Mouse (Mus musculus): ENCODE data around the gene Tiam1. TPM values are rescaled to one million over a fixed set of nuclear protein-coding genes. Genes with fewer than 3 reads are reported as not detected.

Gene Tiam1
- total RNA-seq, 2 experiments from 2014 or later = 56.4 to 59.2 TPM

GRCm38 (mm10) chr16:89890515-89891189 lies 252.9 kb downstream of the Tiam1 start:
- no peak for DNase-seq (ENCODE audit: low spot score in 2 of 2)

- DNase-seq (ENCODE audit: low spot score in 2 of 2) = no peak
Measured at GRCm38 (mm10) chr16:89889890-89890462, 253.6 kb downstream of the Tiam1 start.

GRCm38 (mm10) chr16:89886561-89886960 lies 257.0 kb downstream of the Tiam1 start:
- DNase-seq (ENCODE audit: low spot score in 2 of 2) = no peak

- DNase-seq (ENCODE audit: low spot score in 2 of 2) = no peak
Measured at GRCm38 (mm10) chr16:89885661-89886060, 257.9 kb downstream of the Tiam1 start.

GRCm38 (mm10) chr16:89883897-89884296 lies 259.7 kb downstream of the Tiam1 start:
- DNase-seq (ENCODE audit: low spot score in 2 of 2) = no peak

- DNase-seq (ENCODE audit: low spot score in 2 of 2) = no peak
Measured at GRCm38 (mm10) chr16:89882477-89883234, 260.9 kb downstream of the Tiam1 start.

- DNase-seq (ENCODE audit: low spot score in 2 of 2) = no peak
Measured at GRCm38 (mm10) chr16:89877206-89877605, 266.4 kb downstream of the Tiam1 start.

- DNase-seq (ENCODE audit: low spot score in 2 of 2) = no peak
Measured at GRCm38 (mm10) chr16:89876079-89876478, 267.5 kb downstream of the Tiam1 start.

- no peak for DNase-seq (ENCODE audit: low spot score in 2 of 2)
Measured at GRCm38 (mm10) chr16:89874012-89874704, 269.4 kb downstream of the Tiam1 start.

- no peak for DNase-seq (ENCODE audit: low spot score in 2 of 2)
Measured at GRCm38 (mm10) chr16:89872011-89872942, 271.3 kb downstream of the Tiam1 start.

- DNase-seq (ENCODE audit: low spot score in 2 of 2) = no peak
Measured at GRCm38 (mm10) chr16:89871382-89871781, 272.2 kb downstream of the Tiam1 start.

GRCm38 (mm10) chr16:89870059-89870458 lies 273.5 kb downstream of the Tiam1 start:
- DNase-seq (ENCODE audit: low spot score in 2 of 2) = no peak

GRCm38 (mm10) chr16:89868502-89868901 lies 275.1 kb downstream of the Tiam1 start:
- no peak for DNase-seq (ENCODE audit: low spot score in 2 of 2)

- no peak for DNase-seq (ENCODE audit: low spot score in 2 of 2)
Measured at GRCm38 (mm10) chr16:89867212-89867829, 276.2 kb downstream of the Tiam1 start.

- DNase-seq (ENCODE audit: low spot score in 2 of 2) = no peak
Measured at GRCm38 (mm10) chr16:89865136-89865535, 278.4 kb downstream of the Tiam1 start.

- DNase-seq (ENCODE audit: low spot score in 2 of 2) = no peak
Measured at GRCm38 (mm10) chr16:89864710-89865109, 278.9 kb downstream of the Tiam1 start.

- DNase-seq (ENCODE audit: low spot score in 2 of 2) = no peak
Measured at GRCm38 (mm10) chr16:89863264-89863663, 280.3 kb downstream of the Tiam1 start.

GRCm38 (mm10) chr16:89861531-89861930 lies 282.0 kb downstream of the Tiam1 start:
- DNase-seq (ENCODE audit: low spot score in 2 of 2) = no peak

- DNase-seq (ENCODE audit: low spot score in 2 of 2) = no peak
Measured at GRCm38 (mm10) chr16:89860708-89861107, 282.9 kb downstream of the Tiam1 start.

GRCm38 (mm10) chr16:89857666-89858065 lies 285.9 kb downstream of the Tiam1 start:
- no peak for DNase-seq (ENCODE audit: low spot score in 2 of 2)

All from adrenal gland, adult 18-20 months (tissue).